Mouse (Mus musculus): ENCODE results near the gene Fbxo36. TPM values are rescaled to one million over a fixed set of nuclear protein-coding genes. Genes with fewer than 3 reads are reported as not detected.

Fbxo36 gene
- polyA plus RNA-seq (2014; fragmentation: Nextera tagmentation; extraction: Ambion mirVana), result 3.8 and 4.9 TPM in 2 replicates

DNA sequence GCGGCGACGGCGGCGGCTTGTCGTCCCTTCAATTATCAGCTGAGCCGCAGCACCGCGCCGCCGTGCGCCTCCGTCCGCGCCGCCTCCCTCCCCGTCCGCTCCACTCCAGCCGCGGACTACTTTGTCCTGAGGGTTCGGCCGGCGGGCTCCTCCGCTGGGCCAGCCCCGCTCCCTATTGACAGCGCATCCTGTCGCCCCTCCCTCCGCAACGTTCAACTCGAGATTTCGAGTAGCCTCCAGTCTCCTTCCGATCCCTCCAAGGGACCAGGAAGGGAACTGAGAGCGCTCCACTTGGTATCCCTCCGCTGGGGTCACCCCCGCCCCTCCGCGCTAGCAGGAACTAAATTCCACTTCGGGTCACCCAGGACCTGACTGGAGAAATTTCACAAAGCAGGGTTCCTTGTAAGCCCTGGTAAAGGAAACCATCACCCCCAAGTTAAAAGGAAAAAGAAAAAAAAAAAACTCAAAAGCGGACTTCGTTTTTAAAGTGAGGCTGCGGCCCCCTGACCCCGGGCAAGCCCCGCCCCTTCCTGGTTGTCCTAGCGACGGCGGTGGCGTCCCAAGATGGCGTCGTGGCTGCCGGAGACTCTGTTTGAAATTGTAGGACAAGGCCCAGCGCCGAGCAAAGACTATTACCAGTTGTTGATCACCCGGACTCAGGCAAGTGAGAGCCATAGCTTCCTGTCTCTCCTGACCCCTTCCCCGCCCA is at the start of gene Fbxo36:
Fbxo36 (plus strand) TSS at position 533 of the 709 bp plus-strand sequence.
- no peaks in the 10 kb centered on the region for H3K9me3 ChIP-seq (ENCODE audit: control insufficient read depth, low read length)
- H3K4me1 ChIP-seq (ENCODE audit: control insufficient read depth, insufficient read depth, low read length), result peaks cover 6% of the 10 kb centered on the region
- WGBS, result under 1% methylated on average over 52 of the region's 54 CpGs
- peak within 1 kb of the TSS; percentile 94 for H3K9ac ChIP-seq (replicated peaks; ENCODE audit: low read depth, low read length)
- peak; percentile 89 for ATAC-seq (ENCODE audit: low read depth)
- no peaks in the 10 kb centered on the region for H3K36me3 ChIP-seq (ENCODE audit: control insufficient read depth, insufficient read depth, low read length)
- H3K4me2 ChIP-seq (ENCODE audit: low read depth, low read length), result peak within 1 kb of the TSS; percentile 74
- H3K27ac ChIP-seq (ENCODE audit: low read depth, low read length), result peak within 1 kb of the TSS; percentile 95
- H3K27me3 ChIP-seq (ENCODE audit: control insufficient read depth, insufficient read depth, low read length), result no peaks in the 10 kb centered on the region
- peak within 1 kb of the TSS; percentile 87 for H3K4me3 ChIP-seq (ENCODE audit: low read depth, low read length)

DNA sequence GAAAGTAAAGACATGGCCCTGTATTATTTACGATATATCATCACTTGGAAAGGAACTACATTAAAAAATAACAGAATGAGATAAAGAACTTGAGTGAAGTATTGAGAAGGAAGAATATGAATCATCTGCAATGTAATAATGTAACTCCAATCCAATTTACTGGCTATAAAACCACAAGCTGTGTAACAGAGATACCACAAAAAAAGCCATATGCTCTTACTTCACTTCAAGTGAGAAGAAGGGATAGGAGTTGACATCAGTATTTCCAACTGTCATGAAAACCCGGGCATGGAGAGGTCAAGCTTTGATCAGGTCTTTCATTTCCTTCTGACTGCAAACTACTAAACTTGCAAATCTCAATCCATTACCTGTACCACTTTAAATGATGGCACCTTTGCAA is 48.2 kb upstream of the Fbxo36 start:
- H3K9me3 ChIP-seq (ENCODE audit: control insufficient read depth, low read length), result no peaks in the 10 kb centered on the region
- no peak overlapping the region for H3K9ac ChIP-seq (replicated peaks; ENCODE audit: low read depth, low read length)
- peaks cover 7% of the 10 kb centered on the region for H3K36me3 ChIP-seq (ENCODE audit: control insufficient read depth, insufficient read depth, low read length)
- WGBS, result 98% methylated on average over 2 of the region's 2 CpGs
- no peaks in the 10 kb centered on the region for H3K4me1 ChIP-seq (ENCODE audit: control insufficient read depth, insufficient read depth, low read length)
- H3K4me2 ChIP-seq (ENCODE audit: low read depth, low read length), result no peak overlapping the region
- H3K4me3 ChIP-seq (ENCODE audit: low read depth, low read length), result no peak overlapping the region
- ATAC-seq (ENCODE audit: low read depth), result no peak
- H3K27ac ChIP-seq (ENCODE audit: low read depth, low read length), result no peak overlapping the region
- no peaks in the 10 kb centered on the region for H3K27me3 ChIP-seq (ENCODE audit: control insufficient read depth, insufficient read depth, low read length)

DNA sequence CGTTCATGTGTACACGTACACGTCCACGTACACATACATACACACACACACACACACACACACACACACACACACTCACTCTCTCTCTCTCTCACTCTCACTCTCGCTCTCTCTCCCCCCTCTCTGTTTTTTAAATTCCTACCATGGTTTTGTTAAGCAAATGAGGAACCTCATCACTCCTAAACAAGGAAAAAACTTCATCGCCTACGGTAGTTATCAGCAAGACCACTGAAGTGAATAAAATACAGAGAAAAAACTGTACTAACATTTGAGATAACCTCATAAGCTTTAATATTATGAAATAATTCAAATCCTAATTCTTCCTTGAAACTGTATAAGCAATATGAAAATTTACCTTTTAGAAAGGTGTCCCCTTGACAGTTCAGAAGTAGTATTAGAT is 44.3 kb upstream of the Fbxo36 start:
- H3K4me2 ChIP-seq (ENCODE audit: low read depth, low read length), result no peak overlapping the region
- H3K4me3 ChIP-seq (ENCODE audit: low read depth, low read length), result no peak overlapping the region
- no peak overlapping the region for H3K27ac ChIP-seq (ENCODE audit: low read depth, low read length)
- ATAC-seq (ENCODE audit: low read depth), result no peak
- no peaks in the 10 kb centered on the region for H3K9me3 ChIP-seq (ENCODE audit: control insufficient read depth, low read length)
- no peaks in the 10 kb centered on the region for H3K4me1 ChIP-seq (ENCODE audit: control insufficient read depth, insufficient read depth, low read length)
- peaks cover 7% of the 10 kb centered on the region for H3K36me3 ChIP-seq (ENCODE audit: control insufficient read depth, insufficient read depth, low read length)
- H3K27me3 ChIP-seq (ENCODE audit: control insufficient read depth, insufficient read depth, low read length), result no peaks in the 10 kb centered on the region
- no peak overlapping the region for H3K9ac ChIP-seq (replicated peaks; ENCODE audit: low read depth, low read length)
- WGBS, result 94% methylated on average over 7 of the region's 7 CpGs

DNA sequence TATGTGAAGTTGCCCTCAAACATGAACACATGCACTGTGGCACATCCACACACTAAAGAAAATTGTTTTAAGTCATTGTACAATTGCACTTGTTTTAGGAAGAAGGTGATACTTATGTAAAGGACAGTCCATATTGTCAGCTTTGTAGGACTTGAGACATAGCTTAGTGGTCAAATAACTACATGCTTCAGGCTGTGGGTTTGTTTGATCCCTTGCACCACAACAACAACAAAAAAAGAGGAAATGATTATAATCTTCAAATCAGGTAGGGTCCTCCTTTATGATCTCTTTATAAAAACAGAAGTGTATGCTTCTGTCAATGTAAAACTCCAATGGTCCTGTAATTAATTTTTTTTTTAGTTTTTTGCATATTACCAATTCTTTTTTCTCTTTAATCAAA is 40.5 kb upstream of the Fbxo36 start:
- Histone ChIP-seq H3K4me3 (ENCODE audit: low read depth, low read length) (no peak overlapping the region), H3K4me1 (ENCODE audit: control insufficient read depth, insufficient read depth, low read length) (no peaks in the 10 kb centered on the region), H3K36me3 (ENCODE audit: control insufficient read depth, insufficient read depth, low read length) (no peaks in the 10 kb centered on the region; the same call in 1 of the 2 replicates), H3K4me2 (ENCODE audit: low read depth, low read length) (no peak overlapping the region), H3K9me3 (ENCODE audit: control insufficient read depth, low read length) (no peaks in the 10 kb centered on the region), H3K27ac (ENCODE audit: low read depth, low read length) (no peak overlapping the region), H3K9ac (replicated peaks; ENCODE audit: low read depth, low read length) (no peak overlapping the region), H3K27me3 (ENCODE audit: control insufficient read depth, insufficient read depth, low read length) (no peaks in the 10 kb centered on the region)
- no peak for ATAC-seq (ENCODE audit: low read depth)

DNA sequence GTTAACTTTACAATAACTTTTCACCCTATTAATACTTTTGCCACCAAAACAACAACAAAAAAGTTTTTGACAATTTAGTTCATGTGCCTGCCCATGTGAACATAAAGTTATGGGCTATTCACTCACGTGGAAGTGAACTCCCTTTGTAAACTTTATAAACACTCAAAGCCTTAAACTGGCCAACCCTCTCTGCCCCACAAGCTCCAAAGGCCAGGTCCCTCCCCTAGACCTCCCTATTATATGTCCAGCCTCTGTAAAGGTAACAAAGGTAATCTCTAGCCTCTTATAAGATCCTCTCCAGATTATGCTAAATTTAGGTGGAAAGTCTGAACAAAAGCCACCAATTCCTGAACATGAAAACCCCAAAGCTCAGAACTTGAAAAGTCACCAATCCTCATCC is 35.9 kb upstream of the Fbxo36 start:
- Histone ChIP-seq H3K4me1 (ENCODE audit: control insufficient read depth, insufficient read depth, low read length) (no peaks in the 10 kb centered on the region), H3K27ac (ENCODE audit: low read depth, low read length) (no peak overlapping the region), H3K4me3 (ENCODE audit: low read depth, low read length) (no peak overlapping the region), H3K9me3 (ENCODE audit: control insufficient read depth, low read length) (no peaks in the 10 kb centered on the region), H3K4me2 (ENCODE audit: low read depth, low read length) (no peak overlapping the region), H3K27me3 (ENCODE audit: control insufficient read depth, insufficient read depth, low read length) (no peaks in the 10 kb centered on the region), H3K9ac (replicated peaks; ENCODE audit: low read depth, low read length) (no peak overlapping the region), H3K36me3 (ENCODE audit: control insufficient read depth, insufficient read depth, low read length) (no peaks in the 10 kb centered on the region)
- no peak for ATAC-seq (ENCODE audit: low read depth)
- 82% methylated on average over 1 of the region's 1 CpGs for WGBS

DNA sequence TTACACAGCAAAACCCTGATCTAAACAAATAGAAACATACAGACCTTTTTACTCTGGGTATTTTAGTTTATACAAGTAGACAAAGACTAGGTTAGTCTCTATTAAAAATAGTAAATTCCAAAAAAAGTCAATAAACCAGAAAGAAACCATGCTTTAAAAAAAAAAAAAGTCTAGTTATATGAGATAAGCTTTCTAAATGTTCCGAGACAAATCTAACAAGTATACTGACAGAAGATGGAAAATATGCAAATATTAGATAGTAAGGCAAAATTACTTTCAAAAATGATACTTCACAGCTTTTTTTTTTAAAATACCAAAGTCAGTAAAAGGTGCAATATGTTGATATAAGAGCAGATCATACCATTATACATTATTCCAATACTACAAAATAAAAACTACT is 22.0 kb upstream of the Fbxo36 start:
- Histone ChIP-seq H3K4me3 (ENCODE audit: low read depth, low read length) (no peak overlapping the region), H3K9me3 (ENCODE audit: control insufficient read depth, low read length) (no peaks in the 10 kb centered on the region), H3K4me2 (ENCODE audit: low read depth, low read length) (no peak overlapping the region), H3K36me3 (ENCODE audit: control insufficient read depth, insufficient read depth, low read length) (no peaks in the 10 kb centered on the region), H3K4me1 (ENCODE audit: control insufficient read depth, insufficient read depth, low read length) (no peaks in the 10 kb centered on the region), H3K9ac (replicated peaks; ENCODE audit: low read depth, low read length) (no peak overlapping the region), H3K27me3 (ENCODE audit: control insufficient read depth, insufficient read depth, low read length) (no peaks in the 10 kb centered on the region), H3K27ac (ENCODE audit: low read depth, low read length) (no peak overlapping the region)
- no peak for ATAC-seq (ENCODE audit: low read depth)
- WGBS, result 98% methylated on average over 1 of the region's 1 CpGs

DNA sequence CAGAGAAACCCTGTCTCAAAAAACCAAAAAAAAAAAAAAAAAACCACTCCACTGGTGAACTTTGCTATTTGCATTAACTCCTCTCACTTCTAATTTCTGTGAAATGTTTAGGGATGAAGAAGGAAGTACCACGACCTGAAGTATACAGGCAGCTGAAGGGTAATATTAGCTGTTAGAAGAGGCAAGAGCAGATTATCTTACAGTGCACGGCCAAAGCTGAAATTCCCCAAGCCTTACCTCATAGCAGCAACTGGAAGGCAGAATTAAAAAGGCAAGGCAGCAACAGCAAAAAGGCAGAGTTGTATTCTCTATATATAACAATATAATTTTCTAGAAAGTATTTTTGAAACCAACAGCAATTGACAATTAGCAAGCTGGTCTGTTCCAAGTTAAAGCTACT is 14.6 kb upstream of the Fbxo36 start:
- WGBS, result 83% methylated on average over 2 of the region's 2 CpGs
- no peak for ATAC-seq (ENCODE audit: low read depth)

DNA sequence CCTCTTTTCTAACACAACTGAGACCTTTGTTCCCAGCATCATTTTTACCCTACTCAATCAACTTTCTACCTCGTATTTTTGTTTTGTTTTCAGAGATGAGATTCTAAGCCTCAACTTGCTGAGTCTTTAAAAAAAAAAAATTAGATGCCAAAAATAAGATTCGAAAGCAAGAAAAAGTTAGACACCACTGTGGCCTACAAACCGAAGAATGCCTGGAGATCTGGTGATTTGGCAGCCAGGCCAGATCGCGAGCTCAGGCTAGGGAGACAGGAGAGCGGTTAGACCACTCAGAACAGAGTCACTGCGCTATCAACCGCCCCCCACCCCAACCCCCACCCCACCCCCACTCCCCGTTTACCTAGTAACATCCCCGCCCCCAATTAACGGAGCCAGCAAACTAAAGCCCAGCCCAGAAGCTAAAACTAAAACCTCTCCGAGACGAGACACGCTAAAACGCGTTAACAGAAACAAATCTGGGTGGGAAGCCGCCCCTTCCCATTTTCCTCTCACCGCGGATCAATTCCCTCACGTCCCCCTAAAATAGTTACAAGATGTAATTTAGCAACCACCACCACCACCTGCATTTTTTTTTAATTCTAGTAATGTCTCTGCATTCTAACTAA is 2.0 kb upstream of the Fbxo36 start:
- Histone ChIP-seq H3K4me3 (ENCODE audit: low read depth, low read length) (peak overlapping the region; percentile 87), H3K9ac (replicated peaks; ENCODE audit: low read depth, low read length) (peak overlapping the region; percentile 94; the same call in 1 of the 2 replicates), H3K4me2 (ENCODE audit: low read depth, low read length) (peak overlapping the region; percentile 74), H3K36me3 (ENCODE audit: control insufficient read depth, insufficient read depth, low read length) (no peaks in the 10 kb centered on the region), H3K9me3 (ENCODE audit: control insufficient read depth, low read length) (no peaks in the 10 kb centered on the region), H3K4me1 (ENCODE audit: control insufficient read depth, insufficient read depth, low read length) (peaks cover 6% of the 10 kb centered on the region), H3K27ac (ENCODE audit: low read depth, low read length) (no peak overlapping the region; the same call in 1 of the 2 replicates), H3K27me3 (ENCODE audit: control insufficient read depth, insufficient read depth, low read length) (no peaks in the 10 kb centered on the region)
- no peak for ATAC-seq (ENCODE audit: low read depth)
- WGBS, result 10% methylated on average over 20 of the region's 20 CpGs

More for the DNA sequence above, 14.6 kb upstream of the Fbxo36 start:
- H3K27ac ChIP-seq (ENCODE audit: low read depth, low read length), result no peak overlapping the region
- no peak overlapping the region for H3K9ac ChIP-seq (replicated peaks; ENCODE audit: low read depth, low read length)
- H3K9me3 ChIP-seq (ENCODE audit: control insufficient read depth, low read length), result no peaks in the 10 kb centered on the region
- H3K27me3 ChIP-seq (ENCODE audit: control insufficient read depth, insufficient read depth, low read length), result no peaks in the 10 kb centered on the region
- H3K36me3 ChIP-seq (ENCODE audit: control insufficient read depth, insufficient read depth, low read length), result peaks cover 6% of the 10 kb centered on the region
- no peaks in the 10 kb centered on the region for H3K4me1 ChIP-seq (ENCODE audit: control insufficient read depth, insufficient read depth, low read length)
- H3K4me2 ChIP-seq (ENCODE audit: low read depth, low read length), result no peak overlapping the region
- H3K4me3 ChIP-seq (ENCODE audit: low read depth, low read length), result no peak overlapping the region

DNA sequence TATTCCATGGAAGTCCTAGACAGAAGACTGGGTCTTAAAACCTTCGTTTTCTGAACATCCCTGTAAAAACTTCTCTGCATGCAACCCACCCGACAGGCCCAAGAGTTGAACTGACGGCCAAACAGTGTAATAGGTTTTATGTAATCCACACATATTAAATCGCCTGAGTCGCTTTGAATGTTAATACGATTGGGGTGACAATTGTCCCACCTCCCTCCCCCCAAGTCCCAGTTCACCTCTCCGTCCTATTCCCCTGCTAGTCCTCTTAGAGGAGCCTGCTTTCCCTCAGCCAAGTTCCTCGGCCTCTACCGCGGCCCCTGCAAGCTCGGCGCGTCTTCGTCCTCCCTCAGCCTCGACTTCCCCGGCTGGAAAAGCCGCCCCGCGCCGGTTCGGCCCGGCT is 1.5 kb upstream of the Fbxo36 start:
- peak overlapping the region; percentile 74 for H3K4me2 ChIP-seq (ENCODE audit: low read depth, low read length)
- peaks cover 6% of the 10 kb centered on the region for H3K4me1 ChIP-seq (ENCODE audit: control insufficient read depth, insufficient read depth, low read length)
- H3K9me3 ChIP-seq (ENCODE audit: control insufficient read depth, low read length), result no peaks in the 10 kb centered on the region
- under 1% methylated on average over 22 of the region's 22 CpGs for whole genome bisulfite sequencing
- H3K27ac ChIP-seq (ENCODE audit: low read depth, low read length), result peak overlapping the region; percentile 95
- no peaks in the 10 kb centered on the region for H3K36me3 ChIP-seq (ENCODE audit: control insufficient read depth, insufficient read depth, low read length)
- no peaks in the 10 kb centered on the region for H3K27me3 ChIP-seq (ENCODE audit: control insufficient read depth, insufficient read depth, low read length)
- H3K4me3 ChIP-seq (ENCODE audit: low read depth, low read length), result peak overlapping the region; percentile 87
- no peak; the same call in 1 of the 2 replicates for ATAC-seq (ENCODE audit: low read depth)
- peak overlapping the region; percentile 94 for H3K9ac ChIP-seq (replicated peaks; ENCODE audit: low read depth, low read length)
